Mouse (Mus musculus) heart, adult 2 months (tissue): Measurements from ENCODE around the gene Tmem207. TPM values are rescaled to one million over a fixed set of nuclear protein-coding genes. Genes with fewer than 3 reads are reported as not detected.

Experiments used
- DNase-seq, 2 experiments: peaks; one replicate each; pipeline ENCODE4 v3.0.0; 2021
- H3K27ac ChIP-seq: fragments of 200-600 bp; 2 replicates; pipeline ENCODE4 v1.8.1; 2022
- H3K27me3 ChIP-seq: fragments of 200-500 bp; 2 replicates; pipeline ENCODE4 v1.6.1; 2012; ENCODE audit warnings: mild to moderate bottlenecking, low read length, inconsistent platforms, mixed read lengths; ENCODE audit not compliant: control insufficient read depth, insufficient read depth
- H3K36me3 ChIP-seq: fragments of 200-500 bp; 2 replicates; pipeline ENCODE4 v1.6.1; 2012; ENCODE audit warnings: low read length, inconsistent platforms; ENCODE audit not compliant: control insufficient read depth, insufficient read depth
- H3K4me1 ChIP-seq: fragments of 200-500 bp; 2 replicates; pipeline ENCODE4 v1.6.1; 2011; ENCODE audit warnings: low read length; ENCODE audit not compliant: control insufficient read depth, insufficient read depth
- H3K4me3 ChIP-seq: fragments of 200-600 bp; 2 replicates; pipeline ENCODE4 v1.8.1; 2022
- H3K79me2 ChIP-seq: fragments of 200-500 bp; replicated peaks from 2 replicates; pipeline ENCODE4 v1.6.1; 2012; ENCODE audit warnings: mild to moderate bottlenecking, inconsistent platforms, low read length, moderate library complexity, mixed read lengths; ENCODE audit not compliant: control insufficient read depth, insufficient read depth
- H3K9ac ChIP-seq: fragments of 200-500 bp; 2 replicates; pipeline ENCODE4 v1.6.1; 2012; ENCODE audit warnings: low read depth, mild to moderate bottlenecking, control low read depth, inconsistent platforms, low read length, mixed read lengths
- CTCF ChIP-seq: fragments of 200-600 bp; IDR thresholded peaks from 2 replicates; pipeline ENCODE4 v1.8.1; 2022; ENCODE audit warnings: antibody characterized with exemption, mild to moderate bottlenecking, moderate library complexity
- EP300 ChIP-seq: fragments of 200-500 bp; IDR thresholded peaks from 2 replicates; pipeline ENCODE4 v1.6.1; 2011; ENCODE audit warnings: low read depth, low read length, control low read depth; ENCODE audit not compliant: insufficient read depth
- POLR2A ChIP-seq: fragments of 200-500 bp; IDR thresholded peaks from 2 replicates; pipeline ENCODE4 v1.6.1; 2011; ENCODE audit warnings: mild to moderate bottlenecking, low read depth, low read length, control low read depth; ENCODE audit not compliant: insufficient read depth
- WGBS: fragments of 180-500 bp; shearing (Covaris S2); methylation state at CpG from one replicate; pipeline ENCODE4 v1.1.7; 2018; 5-methylcytosine and 5-hydroxymethylcytosine counted together
- intact Hi-C: fragments of 180-260 bp; cut with DNase I; formaldehyde crosslinking; loops from one replicate; pipeline ENCODE4 v1.15.1; 2025
- polyA plus RNA-seq: library from polyadenylated mRNA; depleted of rRNA; stranded (reverse); fragments of >200 nt; gene quantifications from 2 replicates; pipeline ENCODE4 v1.2.3, GENCODE M21; 2012; rRNA removed
- total RNA-seq, 2 experiments: library from RNA; stranded (reverse); gene quantifications; 2 replicates each; pipeline ENCODE4 v1.2.3; 2021

Tmem207 gene
- total and polyA plus RNA-seq, 3 experiments: not detected

GRCm38 (mm10) chr16:26495721-26496120 is 30.8 kb downstream of the Tmem207 start:
- no peaks in the 10 kb centered on the region for H3K79me2 ChIP-seq
- no peaks in the 10 kb centered on the region for H3K27me3 ChIP-seq
- H3K4me3 ChIP-seq: no peak overlapping the region
- intact Hi-C loops: loop anchor here (10.0 kb wide), 1 partner anchor 261 kb away; no protein-coding TSS in a partner anchor
- no peaks in the 10 kb centered on the region for H3K36me3 ChIP-seq
- 8% methylated on average over 2 of the region's 2 CpGs for WGBS
- DNase-seq: no peak
- no peaks in the 10 kb centered on the region for H3K4me1 ChIP-seq
- TF ChIP-seq POLR2A: no peak
- TF ChIP-seq EP300: no peak
- peak; percentile 72 for TF ChIP-seq CTCF
- no peak overlapping the region for H3K27ac ChIP-seq
- no peak overlapping the region for H3K9ac ChIP-seq

GRCm38 (mm10) chr16:26471254-26471653 is 55.3 kb downstream of the Tmem207 start:
- no peaks in the 10 kb centered on the region for H3K79me2 ChIP-seq
- no peak for DNase-seq
- 84% methylated on average over 4 of the region's 4 CpGs for WGBS
- no peak for TF ChIP-seq CTCF
- no peak for TF ChIP-seq POLR2A
- TF ChIP-seq EP300: no peak
- H3K27ac ChIP-seq: no peak overlapping the region
- no peak overlapping the region for H3K9ac ChIP-seq
- intact Hi-C loops: no loop called here
- H3K36me3 ChIP-seq: no peaks in the 10 kb centered on the region
- no peak overlapping the region for H3K4me3 ChIP-seq
- H3K27me3 ChIP-seq: no peaks in the 10 kb centered on the region
- H3K4me1 ChIP-seq: no peaks in the 10 kb centered on the region

GRCm38 (mm10) chr16:26466535-26466934 is 60.0 kb downstream of the Tmem207 start:
- H3K27ac ChIP-seq: no peak overlapping the region
- WGBS: 86% methylated on average over 4 of the region's 4 CpGs
- no peaks in the 10 kb centered on the region for H3K4me1 ChIP-seq
- no peaks in the 10 kb centered on the region for H3K27me3 ChIP-seq
- no peak overlapping the region for H3K9ac ChIP-seq
- TF ChIP-seq EP300 (no peak), CTCF (no peak), POLR2A (no peak)
- H3K4me3 ChIP-seq: no peak overlapping the region
- no peaks in the 10 kb centered on the region for H3K79me2 ChIP-seq
- DNase-seq: no peak
- no peaks in the 10 kb centered on the region for H3K36me3 ChIP-seq
- intact Hi-C loops: no loop called here

GRCm38 (mm10) chr16:26462835-26463234 is 63.7 kb downstream of the Tmem207 start, which contains the start of gene Cldn16:
Gene Cldn16, plus strand, starts transcription at chr16:26463135.
- no peaks in the 10 kb centered on the region for H3K27me3 ChIP-seq
- no peaks in the 10 kb centered on the region for H3K79me2 ChIP-seq
- no peak within 1 kb of the TSS for H3K27ac ChIP-seq
- H3K4me3 ChIP-seq: no peak within 1 kb of the TSS
- WGBS: 70% methylated on average over 7 of the region's 7 CpGs
- intact Hi-C loops: no loop called here
- no peaks in the 10 kb centered on the region for H3K4me1 ChIP-seq
- H3K36me3 ChIP-seq: no peaks in the 10 kb centered on the region
- TF ChIP-seq EP300: no peak
- TF ChIP-seq POLR2A: no peak
- TF ChIP-seq CTCF: no peak
- no peak for DNase-seq
- H3K9ac ChIP-seq: no peak within 1 kb of the TSS

- H3K9ac ChIP-seq: no peak overlapping the region
- no peaks in the 10 kb centered on the region for H3K27me3 ChIP-seq
- no peaks in the 10 kb centered on the region for H3K36me3 ChIP-seq
- no peak overlapping the region for H3K4me3 ChIP-seq
- DNase-seq: no peak
- H3K79me2 ChIP-seq: no peaks in the 10 kb centered on the region
- H3K4me1 ChIP-seq: no peaks in the 10 kb centered on the region
- no peak for TF ChIP-seq CTCF
- no peak for TF ChIP-seq EP300
- TF ChIP-seq POLR2A: no peak
- intact Hi-C loops: no loop called here
- no peak overlapping the region for H3K27ac ChIP-seq
- WGBS: 69% methylated on average over 2 of the region's 2 CpGs
Observed at GRCm38 (mm10) chr16:26456182-26456581, 70.4 kb downstream of the Tmem207 start.

- intact Hi-C loops: no loop called here
- 42% methylated on average over 3 of the region's 3 CpGs for WGBS
Observed at GRCm38 (mm10) chr16:26454163-26454562, 72.4 kb downstream of the Tmem207 start.

More at GRCm38 (mm10) chr16:26454163-26454562, 72.4 kb downstream of the Tmem207 start:
- no peak overlapping the region for H3K9ac ChIP-seq
- H3K27me3 ChIP-seq: no peaks in the 10 kb centered on the region
- no peaks in the 10 kb centered on the region for H3K36me3 ChIP-seq
- H3K79me2 ChIP-seq: no peaks in the 10 kb centered on the region
- TF ChIP-seq CTCF (no peak), EP300 (no peak), POLR2A (no peak)
- H3K4me3 ChIP-seq: no peak overlapping the region
- no peaks in the 10 kb centered on the region for H3K4me1 ChIP-seq
- DNase-seq: no peak
- no peak overlapping the region for H3K27ac ChIP-seq

Other genes starting within 250 kb of the Tmem207 start
- under 1 TPM; 0.31 to 0.36 TPM for gene Cldn1, start 154.9 kb downstream of the Tmem207 start, total RNA-seq
- 0.49 and 0.67 TPM in 2 replicates for gene Cldn1, start 154.9 kb downstream of the Tmem207 start, polyA plus RNA-seq
- gene Cldn16, start 63.6 kb downstream of the Tmem207 start, total RNA-seq: not detected
- gene Cldn16, start 63.6 kb downstream of the Tmem207 start, polyA plus RNA-seq: not detected in 2 replicates
- gene Il1rap, start 54.9 kb upstream of the Tmem207 start, total RNA-seq: 1 to 10 TPM; 2.6 to 3.2 TPM
- 2.1 and 3.7 TPM in 2 replicates for gene Il1rap, start 54.9 kb upstream of the Tmem207 start, polyA plus RNA-seq